In the genomic region with DNA sequence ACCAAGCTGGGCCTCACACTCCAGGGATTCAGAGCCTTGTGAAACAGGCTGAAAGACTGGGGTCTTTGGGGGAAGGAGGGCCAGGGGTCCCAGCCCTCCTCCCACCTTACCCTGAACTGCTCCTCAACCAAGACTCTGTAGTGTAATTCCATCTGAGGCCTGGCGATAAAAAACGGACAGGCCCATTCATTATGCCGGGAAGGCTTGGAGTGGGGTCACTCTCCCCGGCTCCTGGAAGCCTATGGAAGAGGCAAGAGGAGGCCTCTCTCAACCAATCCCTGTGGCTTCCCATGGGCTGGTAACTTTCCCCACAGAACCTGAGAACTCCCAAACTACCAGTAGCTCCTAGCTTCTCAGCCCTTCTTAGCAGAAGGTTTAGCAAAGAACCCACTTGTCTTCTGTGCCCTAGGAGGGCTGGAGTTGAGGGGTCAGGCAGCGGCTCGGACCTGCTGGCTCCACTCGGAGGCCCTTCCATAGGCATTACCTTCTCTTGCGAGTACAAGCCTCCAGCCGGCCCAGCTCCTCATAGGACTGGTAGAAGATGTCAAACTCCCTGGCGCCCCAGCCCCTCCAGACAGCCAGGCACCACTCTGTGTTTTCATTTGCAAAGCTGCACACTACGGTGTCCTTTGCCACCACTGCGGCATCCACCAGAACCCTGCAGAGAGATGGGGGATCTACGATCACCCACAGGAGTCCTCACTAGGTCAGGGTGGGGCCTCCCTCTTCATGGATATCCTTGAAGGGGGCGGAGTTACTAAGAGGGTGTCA, we compare ENCODE assay signal across 18 mouse cellular contexts.
A peak's percentile ranks its signal among the peaks of the same experiment; 100 is the strongest.
DNase-seq lines count a peak whose midpoint lies in the region; ATAC-seq and TF ChIP-seq lines count a peak whose summit lies in the region.
"Had no signal": no experiment of that assay in that cellular context is flagged by ENCODE, and none has a peak within 500 bp of the region (broad histone marks: within the 10 kb centered on the region; RNA-seq: fewer than 3 reads in every experiment).

No protein-coding gene starts in this region.

- peak overlapping the region; percentile 23; the same call in 1 of the 2 replicates for H3K27ac ChIP-seq in heart, embryonic 10.5 days
- no peak overlapping the region for H3K27ac ChIP-seq in liver, postnatal 0 days (ENCODE audit: low read depth)
- H3K27ac ChIP-seq in stomach, embryonic 16.5 days (ENCODE audit: low read length): peak overlapping the region; percentile 25
- H3K27ac ChIP-seq: embryonic facial prominence, embryonic 12.5 days; gastrocnemius, adult 2 months; heart, adult 2 months; hindbrain, embryonic 14.5 days; layer of hippocampus, adult 2 months had no signal

- H3K4me3 ChIP-seq in heart, embryonic 10.5 days: no peak overlapping the region
- H3K4me3 ChIP-seq in liver, postnatal 0 days (ENCODE audit: low read depth, low read length): no peak overlapping the region
- H3K4me3 ChIP-seq in stomach, embryonic 16.5 days (replicated peaks; ENCODE audit: low read length): no peak overlapping the region
- H3K4me3 ChIP-seq: embryonic facial prominence, embryonic 12.5 days; gastrocnemius, adult 2 months; heart, adult 2 months; layer of hippocampus, adult 2 months had no signal

- peaks cover 27% of the 10 kb centered on the region for H3K4me1 ChIP-seq in heart, embryonic 10.5 days
- peaks cover 3% of the 10 kb centered on the region; the same call in 1 of the 2 replicates for H3K4me1 ChIP-seq in liver, postnatal 0 days (ENCODE audit: insufficient read depth)
- H3K4me1 ChIP-seq in stomach, embryonic 16.5 days (ENCODE audit: control insufficient read depth, insufficient read depth, low read length): peaks cover 8% of the 10 kb centered on the region; the same call in 1 of the 2 replicates

- no peak for ATAC-seq in liver, postnatal 0 days
- no peak for ATAC-seq in stomach, embryonic 16.5 days (ENCODE audit: insufficient read depth, low FRiP score)

- 0 out of 2 replicates have a peak, but pooled peaks cover 6% of the 10 kb centered on the region for H3K27me3 ChIP-seq in heart, embryonic 10.5 days (ENCODE audit: insufficient read depth, poor library complexity, severe bottlenecking)
- no peaks in the 10 kb centered on the region for H3K27me3 ChIP-seq in liver, postnatal 0 days (ENCODE audit: insufficient read depth, low read length)
- no peaks in the 10 kb centered on the region for H3K27me3 ChIP-seq in stomach, embryonic 16.5 days (ENCODE audit: control insufficient read depth, insufficient read depth, low read length)
- H3K27me3 ChIP-seq: embryonic facial prominence, embryonic 12.5 days had no signal

- no peak for DNase-seq in heart, embryonic 10.5 days (ENCODE audit: low spot score)
- DNase-seq in heart, adult 9 months (ENCODE audit: low spot score in 2 of 2): no peak
- peak; percentile 4 for DNase-seq in liver
- no peak for DNase-seq in liver, postnatal 0 days
- DNase-seq in testis, postnatal 10 days (ENCODE audit: low spot score): peak; percentile 33
- DNase-seq in testis, postnatal 14 days (ENCODE audit: low spot score): no peak
- no peak for DNase-seq in thymus, postnatal 10 days (ENCODE audit: low spot score in 2 of 2)
- DNase-seq: adrenal gland, postnatal 14 days; B cell, adult 2 months; gastrocnemius, adult 2 months; heart, postnatal 10 days; kidney, adult 2 months; thymus, postnatal 14 days had no signal

- TF ChIP-seq EP300 in liver, postnatal 0 days (IDR thresholded peaks at IDR 0.05; ENCODE audit: low read depth): no peak

- 77% methylated on average over 14 of the region's 14 CpGs for WGBS in heart, embryonic 10.5 days
- 89% methylated on average over 14 of the region's 14 CpGs for WGBS in liver, postnatal 0 days (ENCODE audit: insufficient replicate concordance)
- WGBS in stomach, embryonic 16.5 days: 72% methylated on average over 14 of the region's 14 CpGs

- no peak overlapping the region for H3K4me2 ChIP-seq in liver, postnatal 0 days (ENCODE audit: low read depth, low read length)
- no peak overlapping the region for H3K4me2 ChIP-seq in stomach, embryonic 16.5 days (ENCODE audit: low read depth, low read length)
- H3K4me2 ChIP-seq: embryonic facial prominence, embryonic 12.5 days; hindbrain, embryonic 14.5 days had no signal

- H3K9ac ChIP-seq in liver, postnatal 0 days (replicated peaks): no peak overlapping the region
- no peak overlapping the region for H3K9ac ChIP-seq in stomach, embryonic 16.5 days (ENCODE audit: low read length)
- H3K9ac ChIP-seq: embryonic facial prominence, embryonic 12.5 days; hindbrain, embryonic 14.5 days had no signal

- H3K9me3 ChIP-seq in heart, embryonic 10.5 days: no peaks in the 10 kb centered on the region
- no peaks in the 10 kb centered on the region for H3K9me3 ChIP-seq in liver, postnatal 0 days (ENCODE audit: low read length)
- no peaks in the 10 kb centered on the region for H3K9me3 ChIP-seq in stomach, embryonic 16.5 days (replicated peaks; ENCODE audit: control insufficient read depth, low read length)
- H3K9me3 ChIP-seq: embryonic facial prominence, embryonic 12.5 days had no signal

- TF ChIP-seq CTCF in liver, postnatal 0 days (IDR thresholded peaks at IDR 0.05; ENCODE audit: low read depth): no peak

- peaks cover 16% of the 10 kb centered on the region for H3K36me3 ChIP-seq in heart, embryonic 10.5 days
- 0 out of 2 replicates have a peak, but pooled peaks cover 6% of the 10 kb centered on the region for H3K36me3 ChIP-seq in liver, postnatal 0 days (replicated peaks; ENCODE audit: insufficient read depth, low read length)
- H3K36me3 ChIP-seq in stomach, embryonic 16.5 days (ENCODE audit: control insufficient read depth, insufficient read depth, low read length): no peaks in the 10 kb centered on the region
- H3K36me3 ChIP-seq: embryonic facial prominence, embryonic 12.5 days had no signal

Comparison
In these comparisons a context has a peak if more than half of its experiments do, and no peak if none do; other contexts are left out.
1. DNase-seq: peak in liver (single experiment) and testis, postnatal 10 days (single experiment); none in heart, embryonic 10.5 days (single experiment), heart, adult 9 months (0 of 2), liver, postnatal 0 days (single experiment), testis, postnatal 14 days (single experiment) and thymus, postnatal 10 days (0 of 2).